Mouse (Mus musculus): ENCODE measurements around the gene Gm2897. TPM values are rescaled to one million over a fixed set of nuclear protein-coding genes. Genes with fewer than 3 reads are reported as not detected.

The Gm2897 gene
- not detected for polyA plus RNA-seq (2017; shearing (Covaris generic))

DNA sequence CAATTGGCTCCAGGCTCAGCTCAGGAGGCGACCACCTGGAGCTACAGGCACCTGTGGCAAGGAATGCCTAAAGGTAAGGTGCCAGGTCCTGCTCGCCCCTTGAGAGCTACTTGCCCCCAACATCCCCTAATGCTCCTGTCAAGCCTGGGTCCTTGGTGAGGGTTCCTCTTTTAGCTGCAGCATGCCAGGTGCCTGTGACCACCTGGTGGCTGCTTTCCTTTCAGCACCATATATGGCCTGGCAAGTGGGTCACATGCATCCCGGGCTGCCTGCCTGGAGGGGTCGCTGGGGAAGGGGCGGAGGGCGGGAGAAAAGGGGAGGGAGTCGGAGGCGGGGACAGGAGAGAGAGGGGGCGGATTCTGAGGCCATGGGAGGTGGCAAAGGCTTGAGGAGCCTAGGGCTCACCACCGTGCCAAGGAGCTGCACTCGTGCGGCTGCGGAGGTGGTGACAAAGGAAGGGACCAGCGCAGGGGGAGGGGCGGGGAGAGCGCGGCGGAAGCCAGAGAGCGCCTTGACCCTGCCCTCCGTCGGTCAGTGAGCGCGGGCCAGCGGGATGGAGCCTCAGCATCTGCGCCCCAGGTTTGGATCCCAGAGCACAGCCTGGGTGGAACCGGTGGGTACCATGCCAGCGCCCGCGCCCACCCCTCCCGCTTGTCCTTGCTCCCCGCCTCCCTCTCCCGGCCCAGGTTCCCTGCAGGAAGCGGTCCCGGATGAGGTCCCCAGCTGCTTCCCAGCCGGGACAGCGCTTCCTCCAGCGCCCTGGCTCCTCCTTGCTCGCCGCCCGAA, at the start of gene Gm2897:
TSS of gene Gm2897 (plus strand) at position 559 of the 786 bp plus-strand sequence.

DNA sequence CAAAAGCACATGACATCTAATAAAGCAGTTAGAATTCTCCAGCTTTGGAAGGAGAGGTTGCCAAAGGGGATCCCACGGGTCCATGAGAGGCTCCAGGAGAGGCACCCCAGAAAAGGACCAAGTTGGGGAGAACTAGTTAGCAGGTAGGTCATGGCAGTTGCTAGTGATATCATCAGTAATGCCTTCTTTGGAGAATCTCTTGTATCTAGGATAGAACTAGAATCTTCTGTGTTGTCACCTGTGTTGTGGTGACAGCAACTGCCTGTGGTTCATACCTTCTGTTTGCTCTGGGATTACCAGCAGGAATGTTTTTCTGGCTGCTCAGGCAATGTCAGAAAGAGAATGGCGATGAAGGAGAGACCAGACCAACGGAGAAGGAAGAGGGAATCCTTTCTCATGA, 19.4 kb upstream of the Gm2897 start, which contains the start of gene Gm2888:
TSS of gene Gm2888 (plus strand) at position 301 of the 400 bp plus-strand sequence.

Other genes starting within 250 kb of the Gm2897 start
- gene Gm2888, start 19.3 kb upstream of the Gm2897 start, polyA plus RNA-seq (2017; shearing (Covaris generic)) = not detected
- not detected for gene Gm10340, start 84.7 kb downstream of the Gm2897 start, polyA plus RNA-seq (2017; shearing (Covaris generic))
- gene Gm5795, start 139.0 kb downstream of the Gm2897 start, polyA plus RNA-seq (2017; shearing (Covaris generic)) = not detected
- gene D830030K20Rik, start 159.2 kb downstream of the Gm2897 start, polyA plus RNA-seq (2017; shearing (Covaris generic)) = not detected

Measured in naive thymus-derived CD4-positive, alpha-beta T cell, adult 5 months (primary cell).